Mouse (Mus musculus) lung, postnatal 25 days (tissue): Measurements from ENCODE around the gene Hist1h2ai.
"Not testable (repeated sequence)": the region's sequence is repeated elsewhere in the genome, so short reads cannot be mapped to it uniquely, and the experiment has no call there.

Experiments used
- DNase-seq: peaks from one replicate; pipeline ENCODE4 v3.0.0; 2022; ENCODE audit warnings: low spot score

Hist1h2ai gene

DNA sequence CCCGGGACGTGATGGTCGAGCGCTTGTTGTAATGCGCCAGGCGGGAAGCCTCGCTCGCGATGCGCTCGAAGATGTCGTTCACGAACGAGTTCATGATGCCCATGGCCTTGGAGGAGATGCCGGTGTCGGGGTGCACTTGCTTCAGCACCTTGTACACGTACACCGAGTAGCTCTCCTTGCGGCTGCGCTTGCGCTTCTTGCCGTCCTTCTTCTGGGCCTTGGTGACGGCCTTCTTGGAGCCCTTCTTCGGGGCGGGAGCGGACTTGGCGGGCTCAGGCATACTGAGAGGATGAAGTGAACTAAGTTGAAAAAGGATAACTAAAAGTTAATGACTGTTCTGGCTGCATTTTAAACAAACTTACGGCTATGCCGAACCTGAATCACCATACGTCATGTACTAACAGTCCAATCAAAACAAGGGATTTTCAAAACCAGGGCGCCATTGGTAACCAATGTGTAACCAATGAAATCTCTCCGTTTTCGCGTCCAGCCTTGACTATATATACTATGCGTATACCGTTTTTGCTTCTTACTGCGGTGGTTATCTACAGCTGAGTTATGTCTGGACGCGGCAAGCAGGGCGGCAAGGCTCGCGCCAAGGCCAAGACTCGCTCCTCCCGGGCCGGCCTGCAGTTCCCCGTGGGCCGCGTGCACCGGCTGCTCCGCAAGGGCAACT lies at the start of gene Hist1h2ai, which contains the start of gene Hist1h2bl:
Hist1h2ai (plus strand) TSS at position 559 of the 676 bp plus-strand sequence.
Hist1h2bl (minus strand) TSS at position 280 of the 676 bp plus-strand sequence.
- peak; percentile 93 for DNase-seq

DNA sequence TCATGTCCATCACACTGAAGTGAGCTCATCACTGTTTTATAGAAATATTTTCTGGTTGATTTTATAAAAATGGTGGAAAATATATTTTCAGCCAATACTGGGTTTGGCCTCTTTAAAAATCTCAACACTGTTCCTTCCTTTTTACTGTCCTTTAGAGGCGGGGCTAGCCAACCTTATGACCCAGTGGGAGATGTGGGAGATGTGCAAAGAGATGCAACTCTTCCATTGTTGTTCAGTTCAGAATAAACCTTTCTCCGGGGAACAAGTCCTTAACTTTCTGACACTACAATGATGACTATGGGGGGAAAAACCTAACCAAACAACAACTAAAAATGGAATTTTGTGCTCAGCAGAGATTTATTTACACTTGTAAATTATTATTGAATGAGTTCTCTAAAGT lies 38.9 kb upstream of the Hist1h2ai start, which contains the start of gene Olfr1360:
Olfr1360 (minus strand) TSS at position 101 of the 400 bp plus-strand sequence.
- no peak for DNase-seq

DNA sequence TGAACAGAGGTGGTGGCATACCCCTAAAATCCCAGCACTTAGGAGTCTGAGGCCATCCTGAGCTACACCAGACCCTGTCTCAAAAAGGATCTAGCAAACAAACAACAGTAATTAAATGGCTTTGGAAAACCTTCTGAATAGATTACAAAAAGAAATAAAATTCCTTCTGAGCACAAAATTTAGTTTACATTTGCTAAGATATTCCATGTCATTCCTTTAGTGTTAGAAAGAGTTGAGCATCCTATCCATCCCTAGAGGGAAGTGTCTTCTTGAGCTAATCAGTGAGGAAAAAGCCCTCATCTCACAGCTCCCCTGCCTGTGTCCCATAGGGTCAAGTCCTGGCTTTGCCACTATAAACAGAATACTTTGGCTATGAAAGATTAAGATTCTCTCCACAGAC lies 18.4 kb upstream of the Hist1h2ai start, which contains the start of gene Olfr1359:
Olfr1359 (plus strand) TSS at position 301 of the 400 bp plus-strand sequence.
- DNase-seq, result no peak

DNA sequence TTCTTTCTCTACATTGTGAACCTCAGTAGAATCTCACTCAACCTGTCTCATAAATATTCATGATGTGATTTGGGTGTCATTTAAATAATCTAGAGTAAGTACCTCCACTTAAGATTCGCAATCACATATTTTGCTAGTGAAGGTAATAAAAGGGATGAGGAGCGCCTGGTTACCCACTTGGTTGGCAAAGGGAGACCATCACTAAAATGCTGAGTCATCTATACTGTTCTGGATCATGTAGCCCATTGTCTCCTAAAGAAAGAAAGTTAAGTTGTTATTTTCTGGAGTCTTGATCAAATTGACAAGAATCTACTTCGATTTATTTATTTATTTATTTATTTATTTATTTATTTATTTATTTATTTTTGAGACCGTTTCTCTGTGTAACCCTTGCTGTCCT lies 9.6 kb upstream of the Hist1h2ai start:
- no peak for DNase-seq

DNA sequence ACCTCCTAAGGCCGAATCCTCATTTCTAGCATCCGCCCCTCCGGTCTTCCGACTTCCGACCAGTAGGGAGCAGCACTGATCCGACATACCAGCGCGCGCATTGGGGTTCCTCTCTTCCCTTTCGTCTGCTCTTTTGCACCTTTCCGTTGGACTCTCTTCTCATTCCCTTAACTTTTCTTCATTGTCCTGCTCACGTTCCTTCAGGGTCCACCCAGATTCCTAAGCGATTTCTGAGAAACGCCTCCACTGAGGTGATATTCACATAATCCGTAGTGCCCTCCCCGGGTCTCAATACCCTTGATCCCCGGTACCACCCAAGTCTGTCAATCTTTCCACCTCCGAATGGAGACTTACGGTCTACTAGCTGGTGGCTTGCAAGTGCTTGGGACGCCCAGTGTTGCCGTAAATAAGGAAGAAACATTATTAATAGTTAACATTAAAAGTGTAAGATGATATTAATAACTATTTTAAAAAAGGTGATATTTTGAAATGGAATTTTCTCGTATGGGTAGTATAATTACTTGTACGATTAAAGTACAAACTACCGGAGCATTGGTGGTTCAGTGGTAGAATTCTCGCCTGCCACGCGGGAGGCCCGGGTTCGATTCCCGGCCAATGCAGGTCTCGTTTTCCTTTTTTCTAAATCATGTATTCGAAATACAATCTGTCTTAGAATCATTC lies 6.1 kb upstream of the Hist1h2ai start:
- peak; percentile 91 for DNase-seq

DNA sequence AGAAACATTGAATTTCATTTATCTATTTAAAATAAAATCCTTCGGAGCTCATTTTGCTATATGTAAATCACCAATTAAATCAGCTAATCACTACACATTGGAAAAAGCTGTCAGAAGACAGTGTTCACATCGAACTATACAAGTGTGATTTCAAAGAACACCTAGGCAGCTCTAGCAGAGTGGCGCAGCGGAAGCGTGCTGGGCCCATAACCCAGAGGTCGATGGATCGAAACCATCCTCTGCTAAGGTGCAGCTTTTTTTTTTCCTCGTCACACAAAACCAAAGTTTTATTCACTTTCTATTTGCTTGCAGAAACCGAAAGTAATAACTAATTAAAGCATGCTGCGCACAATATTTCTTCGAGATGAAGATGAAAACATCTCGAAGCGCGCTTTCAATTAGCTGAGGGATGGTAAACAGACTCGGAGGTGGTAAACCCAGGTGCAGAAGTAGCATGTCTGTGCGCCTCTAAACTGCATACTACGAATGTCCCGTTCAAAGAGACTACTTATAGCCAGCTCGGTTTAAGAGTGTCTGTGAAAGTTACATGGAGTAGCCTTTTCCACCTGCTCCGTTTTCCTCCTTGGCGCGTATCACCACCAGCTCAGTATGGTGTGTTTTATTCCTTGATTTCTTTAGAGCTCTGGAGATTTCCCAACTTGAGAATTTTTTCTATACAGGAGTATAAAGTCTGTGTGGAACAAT lies 5.2 kb upstream of the Hist1h2ai start:
- peak; percentile 80 for DNase-seq

DNA sequence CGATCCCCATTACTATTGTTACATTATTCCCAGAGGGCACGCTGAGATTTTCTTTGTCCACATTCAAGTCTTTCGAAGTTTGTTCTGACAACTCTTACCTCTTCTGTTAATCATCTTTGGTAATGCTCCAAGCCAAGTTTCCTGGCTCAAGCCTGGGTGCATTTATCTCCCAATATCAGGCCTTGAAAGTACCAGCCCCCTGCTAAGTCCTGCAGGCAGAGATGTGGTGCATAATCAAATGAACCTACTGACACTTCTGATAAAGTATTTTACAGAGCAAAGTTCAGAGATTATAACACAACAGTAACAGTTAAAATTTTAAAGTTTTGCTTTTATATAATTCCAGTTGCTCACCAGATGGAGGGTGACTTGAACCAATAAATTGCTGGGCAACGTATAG lies 4.5 kb upstream of the Hist1h2ai start:
- no peak for DNase-seq

DNA sequence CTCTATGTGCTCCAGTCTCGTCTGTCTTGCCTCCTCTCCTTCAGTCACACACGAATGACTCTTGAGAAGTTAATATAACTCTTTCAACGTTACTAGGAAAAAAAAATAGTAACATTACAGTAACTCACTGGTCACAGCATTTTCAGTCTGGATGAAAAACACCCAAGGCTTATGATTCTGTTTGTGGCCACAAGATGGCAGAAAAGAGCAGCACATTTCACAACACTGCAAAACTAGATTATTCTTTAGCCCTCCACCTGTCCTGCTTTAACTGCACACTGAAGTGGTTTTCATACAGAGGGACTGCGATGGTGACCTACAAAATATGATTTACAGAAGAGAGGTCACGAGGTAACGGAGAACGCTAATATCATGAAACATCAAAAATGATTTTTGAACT lies 1.5 kb upstream of the Hist1h2ai start:
- DNase-seq, result peak; percentile 76

DNA sequence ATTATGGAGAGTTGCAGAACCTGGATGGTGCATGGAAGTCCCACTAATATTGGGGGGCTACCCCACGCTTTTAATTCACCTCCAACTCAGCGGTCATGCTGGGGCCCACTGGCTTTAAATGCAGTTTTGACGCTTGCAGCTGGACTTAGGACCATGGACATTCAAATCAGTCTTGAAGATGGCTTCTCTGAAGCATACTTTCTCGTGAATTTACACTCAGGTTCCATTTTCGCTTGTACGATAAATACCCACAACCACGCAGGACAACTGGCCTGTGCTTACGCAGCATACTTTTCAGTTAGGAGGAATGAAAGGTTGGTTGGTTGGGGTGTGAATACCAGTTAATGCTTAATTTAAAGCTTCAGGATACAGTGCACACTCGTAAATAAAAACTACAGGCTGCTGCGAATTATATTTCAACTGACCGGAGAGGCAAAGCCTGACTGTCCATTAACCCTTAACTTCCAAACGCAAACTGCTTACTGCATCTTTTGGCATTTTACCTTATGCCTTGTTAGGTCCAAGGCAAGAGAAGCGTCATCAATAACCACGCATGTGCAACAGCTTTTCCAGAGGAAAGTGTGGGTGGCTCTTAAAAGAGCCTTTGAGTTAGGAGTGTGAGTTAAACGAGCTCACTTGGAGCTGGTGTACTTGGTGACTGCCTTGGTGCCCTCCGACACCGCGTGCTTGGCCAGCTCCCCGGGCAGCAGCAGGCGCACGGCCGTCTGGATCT lies 925 bp upstream of the Hist1h2ai start:
- DNase-seq, result no peak

DNA sequence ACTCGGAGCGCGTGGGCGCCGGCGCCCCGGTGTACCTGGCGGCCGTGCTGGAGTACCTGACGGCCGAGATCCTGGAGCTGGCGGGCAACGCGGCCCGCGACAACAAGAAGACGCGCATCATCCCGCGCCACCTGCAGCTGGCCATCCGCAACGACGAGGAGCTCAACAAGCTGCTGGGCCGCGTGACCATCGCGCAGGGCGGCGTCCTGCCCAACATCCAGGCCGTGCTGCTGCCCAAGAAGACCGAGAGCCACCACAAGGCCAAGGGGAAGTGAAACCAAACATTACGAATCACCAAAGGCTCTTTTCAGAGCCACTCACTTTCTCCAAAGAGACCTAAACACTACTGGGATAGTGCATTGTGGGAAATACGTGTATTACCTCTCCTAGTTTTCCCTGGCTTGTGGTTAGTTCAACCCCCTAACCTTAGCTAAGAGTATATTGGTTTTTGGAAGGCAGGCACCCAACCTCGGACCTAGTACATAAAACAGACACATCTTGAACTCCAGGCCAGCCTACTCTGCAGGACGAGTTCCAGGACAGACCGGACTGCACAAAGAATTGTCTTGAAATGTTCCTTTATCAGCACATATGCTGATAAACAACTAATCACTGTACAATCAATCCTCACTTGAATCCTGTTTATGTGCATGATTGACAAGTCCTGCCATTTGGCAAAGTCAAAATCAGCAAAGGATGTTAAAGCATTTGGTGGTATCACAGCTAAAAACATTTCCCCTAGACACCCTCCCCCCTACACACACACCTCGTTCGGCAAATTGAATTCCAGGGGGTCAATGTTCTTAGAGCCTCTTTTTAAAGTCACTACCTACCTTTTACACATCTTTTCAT lies 544 bp downstream of the Hist1h2ai start:
- DNase-seq, result peak; percentile 31

DNA sequence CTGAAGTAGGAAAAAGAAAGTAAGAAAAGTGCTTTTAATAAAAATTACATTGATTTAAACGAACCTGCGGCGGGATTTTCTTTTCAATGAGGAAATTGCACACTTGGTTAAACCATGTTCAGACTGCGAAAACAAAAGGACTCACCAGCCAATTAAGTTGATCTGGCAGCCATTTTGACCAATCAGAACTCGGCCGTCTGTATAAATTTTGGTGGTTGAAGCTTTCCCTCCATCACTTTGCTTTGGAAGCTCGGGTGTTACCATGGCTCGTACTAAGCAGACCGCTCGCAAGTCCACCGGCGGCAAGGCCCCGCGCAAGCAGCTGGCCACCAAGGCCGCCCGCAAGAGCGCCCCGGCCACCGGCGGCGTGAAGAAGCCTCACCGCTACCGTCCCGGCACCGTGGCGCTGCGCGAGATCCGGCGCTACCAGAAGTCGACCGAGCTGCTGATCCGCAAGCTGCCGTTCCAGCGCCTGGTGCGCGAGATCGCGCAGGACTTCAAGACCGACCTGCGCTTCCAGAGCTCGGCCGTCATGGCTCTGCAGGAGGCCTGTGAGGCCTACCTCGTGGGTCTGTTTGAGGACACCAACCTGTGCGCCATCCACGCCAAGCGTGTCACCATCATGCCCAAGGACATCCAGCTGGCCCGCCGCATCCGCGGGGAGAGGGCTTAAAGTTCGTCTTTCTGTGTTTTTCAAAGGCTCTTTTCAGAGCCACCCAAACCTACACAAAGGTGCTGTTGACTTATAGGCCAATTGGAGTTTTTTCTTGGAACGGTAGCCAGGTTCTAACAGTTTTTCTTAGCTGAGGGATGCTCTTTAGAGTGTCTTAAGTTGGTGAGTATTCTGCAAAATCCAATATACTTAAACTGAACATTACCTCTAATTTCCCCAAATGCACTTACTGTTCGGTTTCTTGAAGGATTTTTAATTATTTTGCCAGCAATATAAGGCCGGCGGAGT lies 1.5 kb downstream of the Hist1h2ai start, which contains the start of gene Hist1h3h:
Hist1h3h (plus strand) TSS at position 263 of the 961 bp plus-strand sequence.
- peak; percentile 90 for DNase-seq

DNA sequence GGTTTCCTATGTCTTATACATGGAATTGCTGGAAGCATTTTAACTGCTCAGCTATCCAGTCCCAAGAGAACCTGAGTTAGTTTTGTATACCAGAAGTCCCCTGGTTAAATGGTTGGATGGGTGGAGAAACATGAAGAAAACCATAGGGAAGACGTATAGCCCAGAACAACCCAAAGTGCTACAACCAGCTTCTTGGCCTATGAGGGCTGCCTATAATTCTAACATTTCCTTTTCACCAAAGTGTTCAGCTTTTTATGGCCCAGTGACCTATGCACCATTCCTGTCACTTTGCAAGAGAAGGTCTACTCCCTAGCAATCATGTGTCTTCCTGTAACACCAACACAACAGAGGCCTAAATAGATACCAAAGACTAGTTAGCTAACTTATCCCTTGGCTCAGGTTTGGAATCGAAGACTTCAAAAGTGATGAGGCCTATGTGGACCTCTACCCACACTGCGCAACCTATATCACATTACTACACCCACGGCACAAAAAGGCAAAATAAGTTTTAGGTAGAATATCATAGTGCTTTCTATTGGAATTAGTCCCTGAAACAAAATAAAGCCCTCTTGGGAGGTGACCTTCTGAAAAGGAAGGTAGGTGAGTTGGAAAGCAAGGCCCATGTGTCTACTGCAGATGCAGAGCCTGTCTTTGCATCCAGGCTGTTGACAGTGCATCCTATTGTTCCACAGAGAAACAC lies 2.3 kb downstream of the Hist1h2ai start:
- DNase-seq, result no peak

DNA sequence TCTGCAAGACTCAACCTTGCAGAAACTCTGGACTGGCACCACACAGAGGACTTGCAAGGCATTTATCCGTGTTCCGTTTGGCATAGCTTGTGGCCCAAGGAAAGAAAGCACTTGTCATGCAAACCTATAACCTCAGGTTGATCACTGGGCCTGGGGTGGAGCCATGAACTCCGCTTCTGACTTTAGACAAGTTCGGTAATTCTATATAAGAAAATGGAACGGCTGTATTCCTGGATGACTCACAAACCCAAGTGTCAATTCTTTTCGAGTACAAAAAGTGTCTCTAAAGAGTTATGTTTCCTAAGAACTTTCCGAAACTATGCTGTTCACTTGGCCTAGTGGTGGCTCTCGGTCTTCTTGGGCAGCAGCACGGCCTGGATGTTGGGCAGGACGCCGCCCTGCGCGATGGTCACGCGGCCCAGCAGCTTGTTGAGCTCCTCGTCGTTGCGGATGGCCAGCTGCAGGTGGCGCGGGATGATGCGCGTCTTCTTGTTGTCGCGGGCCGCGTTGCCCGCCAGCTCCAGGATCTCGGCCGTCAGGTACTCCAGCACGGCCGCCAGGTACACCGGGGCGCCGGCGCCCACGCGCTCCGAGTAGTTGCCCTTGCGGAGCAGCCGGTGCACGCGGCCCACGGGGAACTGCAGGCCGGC lies 5.0 kb downstream of the Hist1h2ai start:
- not testable (repeated sequence) for DNase-seq

DNA sequence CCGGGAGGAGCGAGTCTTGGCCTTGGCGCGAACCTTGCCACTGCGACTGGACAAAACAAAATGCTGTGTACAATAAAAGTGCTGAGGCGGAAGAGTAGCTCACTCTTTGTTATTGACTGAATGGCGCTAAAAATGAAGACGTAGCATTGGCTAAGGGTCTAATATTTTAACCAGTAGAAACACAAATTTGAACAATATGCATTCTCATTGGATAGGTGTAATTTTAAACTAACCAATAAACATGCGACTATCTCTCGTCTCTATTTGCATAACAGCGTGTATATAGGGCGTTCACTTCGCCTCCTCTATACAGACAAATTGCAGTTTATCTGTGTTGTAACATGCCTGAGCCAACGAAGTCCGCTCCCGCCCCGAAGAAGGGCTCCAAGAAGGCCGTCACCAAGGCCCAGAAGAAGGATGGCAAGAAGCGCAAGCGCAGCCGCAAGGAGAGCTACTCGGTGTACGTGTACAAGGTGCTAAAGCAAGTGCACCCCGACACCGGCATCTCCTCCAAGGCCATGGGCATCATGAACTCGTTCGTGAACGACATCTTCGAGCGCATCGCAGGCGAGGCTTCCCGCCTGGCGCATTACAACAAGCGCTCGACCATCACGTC lies 5.6 kb downstream of the Hist1h2ai start, which contains the start of gene Hist1h2bm:
Hist1h2bm (plus strand) TSS at position 288 of the 616 bp plus-strand sequence.
- DNase-seq, result peak; percentile 92

DNA sequence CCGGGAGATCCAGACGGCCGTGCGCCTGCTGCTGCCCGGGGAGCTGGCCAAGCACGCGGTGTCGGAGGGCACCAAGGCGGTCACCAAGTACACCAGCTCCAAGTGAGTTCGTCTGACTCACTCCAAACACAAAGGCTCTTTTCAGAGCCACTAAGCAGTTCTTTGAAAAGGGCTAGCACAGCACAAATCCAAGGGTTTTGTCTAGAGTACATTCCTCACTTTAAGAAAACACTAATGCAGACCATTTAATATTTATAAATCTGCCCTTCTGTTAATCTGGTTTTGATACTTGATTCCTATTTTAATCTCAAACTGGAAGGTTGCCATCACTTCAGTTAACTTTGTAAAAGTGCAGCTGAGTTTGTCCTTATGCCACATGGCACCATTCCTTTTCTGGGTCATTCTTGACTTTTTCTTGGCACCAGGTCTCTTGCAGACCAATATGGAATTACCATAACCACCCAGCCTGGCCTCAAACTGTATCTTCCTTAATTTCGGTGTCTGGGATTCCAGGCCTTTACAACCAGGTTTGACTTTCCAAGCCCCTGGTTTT lies 6.2 kb downstream of the Hist1h2ai start:
- DNase-seq, result no peak

DNA sequence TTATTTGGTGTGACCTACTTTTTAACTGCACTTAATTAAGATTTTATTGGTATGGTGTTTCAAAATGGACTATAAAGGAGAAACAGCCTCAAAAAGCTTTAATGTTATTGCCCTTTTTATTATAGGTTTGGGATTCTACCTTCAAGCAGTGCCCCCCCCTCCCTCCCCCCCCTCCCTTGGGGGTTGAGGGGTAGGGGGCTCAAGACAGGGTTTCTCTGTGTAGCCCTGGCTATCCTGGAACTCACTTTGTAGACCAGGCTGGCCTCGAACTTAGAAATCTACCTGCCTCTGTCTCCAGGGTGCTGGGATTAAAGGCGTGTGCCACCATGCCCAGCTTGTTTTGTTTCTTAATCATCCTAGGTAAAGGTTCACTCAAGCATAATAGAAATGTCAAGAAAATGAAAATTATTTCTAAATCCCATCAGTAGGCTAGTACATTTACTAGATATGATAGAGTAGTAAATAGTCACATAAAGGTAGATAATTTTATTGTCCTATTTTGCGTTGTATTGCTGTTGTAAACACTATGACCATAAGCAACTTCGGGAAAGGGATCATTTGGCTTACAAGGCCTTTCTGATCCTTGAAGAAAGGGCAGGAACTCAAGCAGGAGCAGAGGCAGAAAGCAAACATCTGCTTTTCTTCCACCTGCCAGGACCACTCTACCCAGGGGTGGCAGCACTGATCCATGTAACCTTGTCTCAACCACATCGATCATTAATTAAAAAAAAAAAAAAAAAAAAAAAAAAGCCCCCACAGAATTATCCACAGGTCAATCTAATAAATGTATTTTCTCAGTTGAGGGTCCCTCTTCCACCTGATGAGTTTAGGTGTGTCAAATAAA lies 7.0 kb downstream of the Hist1h2ai start:
- DNase-seq, result no peak
